Mouse (Mus musculus) left cerebral cortex, adult 6 months (tissue): ENCODE measurements around the gene Zkscan14. TPM values are rescaled to one million over a fixed set of nuclear protein-coding genes. Genes with fewer than 3 reads are reported as not detected.

Experiments used
- long read RNA-seq, 2 experiments: library from polyadenylated mRNA; unstranded; transcript quantifications; one replicate each; pipeline ENCODE4 v2.0.0; 2019 to 2020
- polyA plus RNA-seq: library from polyadenylated mRNA; unstranded; fragments of <200 nt; fragmentation: Nextera tagmentation; gene quantifications from 2 replicates; pipeline ENCODE4 v1.2.3, GENCODE M21; 2021

Gene Zkscan14
- polyA plus RNA-seq: 10.4 and 12.3 TPM in 2 replicates
- long read RNA-seq, experiment 1, transcript Zkscan14-201 (3 exons, 1,967 nt): major isoform, 62 of 73 reads
- long read RNA-seq, experiment 1, partial matches to known transcripts: 0 of 73 reads
- long read RNA-seq, experiment 1, other reads (novel, unspliced or antisense): 9 of 73 reads
- long read RNA-seq, experiment 2, transcript Zkscan14-201 (3 exons, 1,967 nt): major isoform, 17 of 23 reads
- long read RNA-seq, experiment 2, partial matches to known transcripts: 2 of 23 reads
- long read RNA-seq, experiment 2, other reads (novel, unspliced or antisense): 3 of 23 reads

GRCm38 (mm10) chr5:145201321-145201991 lies at the start of gene Zkscan14:
Gene Zkscan14 (minus strand): TSS chr5:145201868.

GRCm38 (mm10) chr5:145231367-145231871 lies 29.8 kb upstream of the Zkscan14 start, which contains the start of gene Zfp655:
Gene Zfp655 (plus strand): TSS chr5:145231715.

DNA sequence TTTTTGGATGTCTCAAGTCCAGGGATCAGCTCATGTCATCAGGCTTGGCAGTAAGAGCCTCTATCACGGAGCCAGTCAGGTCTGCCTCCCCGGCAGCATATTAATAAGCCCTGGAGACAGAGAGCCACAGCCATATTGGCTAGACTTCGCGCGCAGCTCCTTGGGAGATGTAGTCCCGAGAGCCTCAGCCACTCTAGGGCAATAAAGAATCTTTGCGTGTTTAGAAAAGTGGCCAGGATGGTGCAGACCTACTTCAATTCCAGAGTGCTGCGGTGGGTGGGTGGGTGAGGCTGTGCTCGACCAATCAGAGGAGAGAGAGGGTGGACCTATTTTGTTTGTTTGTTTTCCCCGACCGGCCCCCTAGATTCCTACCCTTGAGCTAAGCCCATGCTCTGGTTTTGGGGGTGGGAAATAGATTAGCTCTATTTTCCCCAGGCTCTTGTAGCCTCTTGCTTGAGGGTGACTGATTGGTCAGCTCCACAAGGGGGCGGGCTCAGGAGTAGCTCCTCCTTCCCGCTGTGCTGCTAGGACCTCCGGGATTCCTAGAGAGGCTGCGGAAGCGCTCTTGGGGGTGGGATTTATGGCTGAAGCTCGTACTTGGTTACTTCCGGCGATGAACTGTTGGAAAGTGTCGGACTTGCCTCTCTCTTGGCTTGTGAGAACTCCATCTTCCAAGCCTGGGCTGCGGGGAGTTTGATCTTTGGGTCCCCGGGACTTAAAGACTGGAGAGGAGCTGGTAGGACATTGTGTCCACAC lies 2.4 kb upstream of the Zkscan14 start, which contains the start of gene Zkscan5:
TSS of gene Zkscan5 (plus strand) at position 627 of the 756 bp plus-strand sequence.

DNA sequence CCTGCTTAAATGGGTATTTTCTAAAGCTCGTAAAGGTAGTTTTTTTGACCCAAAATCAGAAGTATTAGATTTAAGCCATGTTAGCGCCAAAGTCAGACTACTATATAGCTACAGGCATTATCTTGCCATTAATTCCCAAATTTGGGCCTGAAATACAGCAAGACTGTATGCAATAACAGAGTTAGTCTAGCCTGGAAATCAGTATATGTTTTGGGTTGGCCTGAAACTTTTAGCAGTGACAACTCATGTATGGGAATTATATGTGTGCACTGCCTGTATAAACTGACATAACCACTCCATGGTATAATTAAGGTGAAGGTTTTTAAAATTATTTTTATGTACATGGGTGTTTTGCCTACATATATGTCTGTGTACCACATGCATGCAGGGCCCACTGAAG lies 9.7 kb downstream of the Zkscan14 start, which contains the start of gene Atp5j2:
TSS of gene Atp5j2 (minus strand) at position 101 of the 400 bp plus-strand sequence.

DNA sequence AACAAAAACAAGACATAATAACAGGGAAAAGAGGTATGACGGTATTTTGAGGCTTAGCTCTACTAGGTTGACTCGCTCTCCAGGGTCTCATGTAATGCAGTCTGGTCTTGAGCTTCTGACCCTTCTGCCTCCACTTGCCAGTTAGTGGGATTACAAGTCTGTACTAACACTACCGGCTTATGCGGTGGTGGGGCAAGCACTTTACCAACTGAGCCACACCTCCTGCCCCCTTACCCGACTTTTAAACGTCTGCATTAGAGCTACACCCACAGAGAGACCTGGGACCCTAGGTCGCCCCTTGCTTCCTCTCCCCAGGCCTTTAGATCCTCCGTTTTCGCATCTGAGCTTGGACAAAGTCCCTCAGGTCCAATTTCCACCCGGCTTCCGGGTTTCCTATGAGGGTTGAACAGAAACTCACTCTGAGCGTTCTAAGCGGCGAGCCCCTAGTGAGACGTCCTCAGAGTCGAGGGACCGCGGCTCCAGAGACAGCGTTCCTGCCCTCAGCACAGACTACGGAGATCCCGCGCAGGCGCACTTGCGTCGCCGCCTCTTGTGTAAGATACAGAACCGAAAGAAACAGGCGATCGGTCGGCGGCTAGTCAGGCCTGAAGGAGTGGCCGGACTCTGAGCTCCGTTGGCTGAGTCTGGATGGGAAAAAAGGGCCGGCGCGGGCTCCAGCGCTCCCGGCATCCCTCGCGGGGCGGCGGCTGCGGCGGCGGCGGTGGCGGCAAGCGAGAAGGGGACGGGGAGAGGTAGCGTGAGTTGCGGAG lies 34.9 kb downstream of the Zkscan14 start, which contains the start of the genes Ptcd1 and Cpsf4:
TSS of gene Ptcd1 (minus strand) at position 573 of the 770 bp plus-strand sequence.
TSS of gene Cpsf4 (plus strand) at position 678 of the 770 bp plus-strand sequence.

Other genes starting within 250 kb of the Zkscan14 start
- gene Smurf1, start 236.0 kb downstream of the Zkscan14 start, polyA plus RNA-seq: 3.0 TPM in 2 replicates
- not detected in 2 replicates for gene Gm4871, start 169.1 kb downstream of the Zkscan14 start, polyA plus RNA-seq
- not detected in 2 replicates for gene 1700018F24Rik, start 158.9 kb downstream of the Zkscan14 start, polyA plus RNA-seq
- gene Arpc1a, start 118.0 kb downstream of the Zkscan14 start, polyA plus RNA-seq: 301 and 348 TPM in 2 replicates
- gene Kpna7, start 117.8 kb downstream of the Zkscan14 start, polyA plus RNA-seq: not detected in 2 replicates
- 50.2 and 58.6 TPM in 2 replicates for gene Arpc1b, start 87.7 kb downstream of the Zkscan14 start, polyA plus RNA-seq
- gene Pdap1, start 61.6 kb downstream of the Zkscan14 start, polyA plus RNA-seq: 66.4 and 82.4 TPM in 2 replicates
- 121 and 122 TPM in 2 replicates for gene Bud31, start 61.5 kb downstream of the Zkscan14 start, polyA plus RNA-seq
- 14.6 and 14.8 TPM in 2 replicates for gene Ptcd1, start 34.8 kb downstream of the Zkscan14 start, polyA plus RNA-seq
- gene Cpsf4, start 34.7 kb downstream of the Zkscan14 start, polyA plus RNA-seq: 6.3 and 9.7 TPM in 2 replicates
- gene Atp5j2, start 9.8 kb downstream of the Zkscan14 start, polyA plus RNA-seq: 1,054 and 1,489 TPM in 2 replicates
- 5.3 and 7.2 TPM in 2 replicates for gene Zkscan5, start 2.7 kb upstream of the Zkscan14 start, polyA plus RNA-seq
- gene Zfp655, start 29.8 kb upstream of the Zkscan14 start, polyA plus RNA-seq: 17.0 and 24.6 TPM in 2 replicates
- 0.75 and 1.1 TPM in 2 replicates for gene Zscan25, start 78.6 kb upstream of the Zkscan14 start, polyA plus RNA-seq
- not detected in 2 replicates for gene Cyp3a57, start 143.4 kb upstream of the Zkscan14 start, polyA plus RNA-seq